Mouse (Mus musculus): ENCODE measurements around the gene Kncn. TPM values are rescaled to one million over a fixed set of nuclear protein-coding genes. Genes with fewer than 3 reads are reported as not detected.

Kncn gene
- total RNA-seq, 2 experiments from 2014 or later: 0.30 TPM; not detected in 1

- DNase-seq (ENCODE audit: low spot score in 2 of 2): no peak
These were observed 6.0 kb upstream of the Kncn start for GRCm38 (mm10) chr4:115878216-115878678.

GRCm38 (mm10) chr4:115878828-115879227 is 5.4 kb upstream of the Kncn start:
- no peak for DNase-seq (ENCODE audit: low spot score in 2 of 2)

GRCm38 (mm10) chr4:115881183-115881582 is 3.0 kb upstream of the Kncn start:
- peak; percentile 32 to 54 for DNase-seq (ENCODE audit: low spot score in 2 of 2)

GRCm38 (mm10) chr4:115882195-115882594 is 2.0 kb upstream of the Kncn start:
- no peak for DNase-seq (ENCODE audit: low spot score in 2 of 2)

GRCm38 (mm10) chr4:115885846-115886245 is 1.6 kb downstream of the Kncn start:
- DNase-seq (ENCODE audit: low spot score in 2 of 2): no peak

- DNase-seq (ENCODE audit: low spot score in 2 of 2): no peak
These were observed 2.7 kb downstream of the Kncn start for GRCm38 (mm10) chr4:115886875-115887274.

GRCm38 (mm10) chr4:115890066-115890465 is 5.9 kb downstream of the Kncn start:
- no peak for DNase-seq (ENCODE audit: low spot score in 2 of 2)

- DNase-seq (ENCODE audit: low spot score in 2 of 2): no peak
These were observed 6.4 kb downstream of the Kncn start, which contains the start of gene 6430628N08Rik for GRCm38 (mm10) chr4:115890553-115890952. TSS of gene 6430628N08Rik (plus strand) at chr4:115890665.

GRCm38 (mm10) chr4:115894281-115894680 is 10.1 kb downstream of the Kncn start:
- DNase-seq (ENCODE audit: low spot score in 2 of 2): no peak

GRCm38 (mm10) chr4:115897901-115898631 is 13.9 kb downstream of the Kncn start:
- DNase-seq (ENCODE audit: low spot score in 2 of 2): no peak

GRCm38 (mm10) chr4:115902816-115903215 is 18.6 kb downstream of the Kncn start:
- peak; percentile 63 to 90 for DNase-seq (ENCODE audit: low spot score in 2 of 2)

- no peak for DNase-seq (ENCODE audit: low spot score in 2 of 2)
These were observed 20.2 kb downstream of the Kncn start for GRCm38 (mm10) chr4:115904375-115904774.

GRCm38 (mm10) chr4:115905701-115906100 is 21.5 kb downstream of the Kncn start:
- DNase-seq (ENCODE audit: low spot score in 2 of 2): no peak

- DNase-seq (ENCODE audit: low spot score in 2 of 2): no peak
These were observed 22.6 kb downstream of the Kncn start for GRCm38 (mm10) chr4:115906791-115907190.

- DNase-seq (ENCODE audit: low spot score in 2 of 2): no peak
These were observed 23.8 kb downstream of the Kncn start for GRCm38 (mm10) chr4:115907994-115908393.

- DNase-seq (ENCODE audit: low spot score in 2 of 2): no peak
These were observed 24.4 kb downstream of the Kncn start for GRCm38 (mm10) chr4:115908641-115909040.

- no peak for DNase-seq (ENCODE audit: low spot score in 2 of 2)
These were observed 27.4 kb downstream of the Kncn start for GRCm38 (mm10) chr4:115911586-115911985.

GRCm38 (mm10) chr4:115919911-115920310 is 35.7 kb downstream of the Kncn start:
- DNase-seq (ENCODE audit: low spot score in 2 of 2): no peak

GRCm38 (mm10) chr4:115922688-115923087 is 38.5 kb downstream of the Kncn start:
- DNase-seq (ENCODE audit: low spot score in 2 of 2): no peak

- DNase-seq (ENCODE audit: low spot score in 2 of 2): no peak
These were observed 39.2 kb downstream of the Kncn start for GRCm38 (mm10) chr4:115923262-115923880.

- no peak for DNase-seq (ENCODE audit: low spot score in 2 of 2)
These were observed 43.4 kb downstream of the Kncn start for GRCm38 (mm10) chr4:115927637-115928036.

GRCm38 (mm10) chr4:115931556-115932088 is 47.4 kb downstream of the Kncn start:
- no peak for DNase-seq (ENCODE audit: low spot score in 2 of 2)
